Mouse (Mus musculus) intestine, postnatal 0 days (tissue): ENCODE results near the gene Olfr286. TPM values are rescaled to one million over a fixed set of nuclear protein-coding genes. Genes with fewer than 3 reads are reported as not detected.

Source experiments
- ATAC-seq: fragments of 200-750 bp; cut with Nextera tagmentation; 2 replicates; pipeline ENCODE4 v1.8.0; 2017; ENCODE audit warnings: mild to moderate bottlenecking, moderate TSS enrichment, moderate library complexity
- H3K27ac ChIP-seq: fragments of 300-500 bp; sonication (generic); 2 replicates; pipeline ENCODE4 v1.5.1; 2014; ENCODE audit warnings: mild to moderate bottlenecking, low read depth, low read length, moderate library complexity
- H3K27me3 ChIP-seq: fragments of 300-500 bp; sonication (generic); replicated peaks from 2 replicates; pipeline ENCODE4 v1.6.1; 2014; ENCODE audit warnings: low read length, mixed read lengths; ENCODE audit not compliant: control insufficient read depth, insufficient read depth
- H3K36me3 ChIP-seq: fragments of 300-500 bp; sonication (generic); 2 replicates; pipeline ENCODE4 v1.6.1; 2014; ENCODE audit warnings: mild to moderate bottlenecking, moderate library complexity; ENCODE audit not compliant: control insufficient read depth, insufficient read depth
- H3K4me1 ChIP-seq: fragments of 300-500 bp; sonication (generic); replicated peaks from 2 replicates; pipeline ENCODE4 v1.6.1; 2014; ENCODE audit warnings: antibody characterized with exemption, low read length, mixed read lengths; ENCODE audit not compliant: control insufficient read depth, insufficient read depth
- H3K4me2 ChIP-seq: fragments of 300-500 bp; sonication (generic); replicated peaks from 2 replicates; pipeline ENCODE4 v1.6.1; 2014; ENCODE audit warnings: low read depth, mild to moderate bottlenecking, moderate library complexity
- H3K4me3 ChIP-seq: fragments of 300-500 bp; sonication (generic); 2 replicates; pipeline ENCODE4 v1.5.1; 2014; ENCODE audit warnings: low read depth, low read length
- H3K9ac ChIP-seq: fragments of 300-500 bp; sonication (generic); 2 replicates; pipeline ENCODE4 v1.6.1; 2014; ENCODE audit warnings: mild to moderate bottlenecking, low read depth, low read length
- H3K9me3 ChIP-seq: fragments of 300-500 bp; sonication (generic); 2 replicates; pipeline ENCODE4 v1.6.1; 2016; ENCODE audit warnings: mixed run types; ENCODE audit not compliant: control insufficient read depth
- CTCF ChIP-seq: sonication (generic); IDR thresholded peaks from 2 replicates; pipeline ENCODE4 v1.5.1; 2016; ENCODE audit warnings: low read depth, mild to moderate bottlenecking, control low read depth, antibody characterized with exemption, moderate library complexity
- WGBS: fragments of 180-500 bp; shearing (Covaris S2); extraction: QIAGEN DNeasy Blood & Tissue Kit; methylation state at CpG from one replicate; pipeline ENCODE4 v1.1.7; 2014; 5-methylcytosine and 5-hydroxymethylcytosine counted together
- polyA plus RNA-seq: library from polyadenylated mRNA; unstranded; fragments of >200 nt; fragmentation: Nextera tagmentation; extraction: Ambion mirVana; gene quantifications from 2 replicates; pipeline ENCODE4 v1.2.1, GENCODE M21; 2015

The Olfr286 gene
- not detected in 2 replicates for polyA plus RNA-seq

GRCm38 (mm10) chr15:98234350-98234749, at the start of gene Olfr286:
Gene Olfr286, minus strand, starts transcription at chr15:98234450.
- no peaks in the 10 kb centered on the region for H3K27me3 ChIP-seq
- no peaks in the 10 kb centered on the region for H3K4me1 ChIP-seq
- TF ChIP-seq CTCF = no peak
- no peaks in the 10 kb centered on the region for H3K9me3 ChIP-seq
- H3K36me3 ChIP-seq = no peaks in the 10 kb centered on the region
- no peak for ATAC-seq
- H3K9ac ChIP-seq = no peak within 1 kb of the TSS
- 78% methylated on average over 4 of the region's 4 CpGs for WGBS
- no peak within 1 kb of the TSS for H3K4me2 ChIP-seq
- H3K4me3 ChIP-seq = no peak within 1 kb of the TSS
- no peak within 1 kb of the TSS for H3K27ac ChIP-seq

GRCm38 (mm10) chr15:98257776-98258175, 23.5 kb upstream of the Olfr286 start:
- no peak overlapping the region for H3K9ac ChIP-seq
- H3K27ac ChIP-seq = no peak overlapping the region
- no peak overlapping the region for H3K4me2 ChIP-seq
- 86% methylated on average over 7 of the region's 7 CpGs for WGBS
- no peak for TF ChIP-seq CTCF
- H3K36me3 ChIP-seq = no peaks in the 10 kb centered on the region
- ATAC-seq = no peak
- H3K9me3 ChIP-seq = no peaks in the 10 kb centered on the region
- no peak overlapping the region for H3K4me3 ChIP-seq
- H3K4me1 ChIP-seq = no peaks in the 10 kb centered on the region
- H3K27me3 ChIP-seq = no peaks in the 10 kb centered on the region

- Histone ChIP-seq H3K4me2 (no peak within 1 kb of the TSS), H3K27me3 (no peaks in the 10 kb centered on the region), H3K36me3 (no peaks in the 10 kb centered on the region), H3K4me3 (no peak within 1 kb of the TSS), H3K9ac (no peak within 1 kb of the TSS), H3K9me3 (no peaks in the 10 kb centered on the region), H3K4me1 (no peaks in the 10 kb centered on the region), H3K27ac (no peak within 1 kb of the TSS)
- TF ChIP-seq CTCF = no peak
- no peak for ATAC-seq
- WGBS = 81% methylated on average over 8 of the region's 8 CpGs
Observed at GRCm38 (mm10) chr15:98257193-98257592, 22.9 kb upstream of the Olfr286 start, which contains the start of gene H1fnt. Gene H1fnt, minus strand, starts transcription at chr15:98257293.

- no peak for ATAC-seq
- Histone ChIP-seq H3K9me3 (no peaks in the 10 kb centered on the region), H3K4me2 (no peak overlapping the region), H3K4me3 (no peak overlapping the region), H3K27me3 (no peaks in the 10 kb centered on the region), H3K9ac (no peak overlapping the region), H3K36me3 (no peaks in the 10 kb centered on the region), H3K4me1 (no peaks in the 10 kb centered on the region), H3K27ac (no peak overlapping the region)
- 96% methylated on average over 13 of the region's 13 CpGs for WGBS
- no peak for TF ChIP-seq CTCF
Observed at GRCm38 (mm10) chr15:98256271-98256670, 22.0 kb upstream of the Olfr286 start.

GRCm38 (mm10) chr15:98235442-98235841, 1.2 kb upstream of the Olfr286 start:
- H3K9me3 ChIP-seq = no peaks in the 10 kb centered on the region

GRCm38 (mm10) chr15:98226096-98226495, 8.2 kb downstream of the Olfr286 start:
- H3K27me3 ChIP-seq = no peaks in the 10 kb centered on the region
- no peak overlapping the region for H3K4me3 ChIP-seq
- no peaks in the 10 kb centered on the region for H3K9me3 ChIP-seq
- TF ChIP-seq CTCF = no peak
- no peak for ATAC-seq
- H3K4me2 ChIP-seq = no peak overlapping the region
- no peaks in the 10 kb centered on the region for H3K4me1 ChIP-seq
- H3K27ac ChIP-seq = no peak overlapping the region
- 74% methylated on average over 7 of the region's 7 CpGs for WGBS
- no peaks in the 10 kb centered on the region for H3K36me3 ChIP-seq
- H3K9ac ChIP-seq = no peak overlapping the region

More at GRCm38 (mm10) chr15:98235442-98235841, 1.2 kb upstream of the Olfr286 start:
- Histone ChIP-seq H3K27ac (no peak overlapping the region), H3K4me3 (no peak overlapping the region), H3K4me1 (no peaks in the 10 kb centered on the region), H3K4me2 (no peak overlapping the region), H3K27me3 (no peaks in the 10 kb centered on the region), H3K36me3 (no peaks in the 10 kb centered on the region), H3K9ac (no peak overlapping the region)
- TF ChIP-seq CTCF = no peak
- 85% methylated on average over 4 of the region's 4 CpGs for WGBS
- ATAC-seq = no peak

- H3K4me2 ChIP-seq = no peak overlapping the region
- TF ChIP-seq CTCF = no peak
- H3K27ac ChIP-seq = no peak overlapping the region
- no peaks in the 10 kb centered on the region for H3K36me3 ChIP-seq
- 46% methylated on average over 16 of the region's 16 CpGs for WGBS
- H3K4me1 ChIP-seq = no peaks in the 10 kb centered on the region
- no peaks in the 10 kb centered on the region for H3K9me3 ChIP-seq
- no peaks in the 10 kb centered on the region for H3K27me3 ChIP-seq
- H3K9ac ChIP-seq = no peak overlapping the region
- no peak overlapping the region for H3K4me3 ChIP-seq
- no peak for ATAC-seq
Observed at GRCm38 (mm10) chr15:98225610-98226009, 8.6 kb downstream of the Olfr286 start.
